Mouse (Mus musculus) hindbrain, embryonic 15.5 days (tissue): ENCODE measurements around the gene Vmn1r209. TPM values are rescaled to one million over a fixed set of nuclear protein-coding genes. Genes with fewer than 3 reads are reported as not detected.
"Not testable (repeated sequence)": the region's sequence is repeated elsewhere in the genome, so short reads cannot be mapped to it uniquely, and the experiment has no call there.

ENCODE experiments used
- ATAC-seq: fragments of 200-750 bp; cut with Nextera tagmentation; 2 replicates; pipeline ENCODE4 v1.8.0; 2017; ENCODE audit warnings: low read depth, moderate number of reproducible peaks, moderate TSS enrichment; ENCODE audit not compliant: low FRiP score
- H3K27ac ChIP-seq: fragments of 300-500 bp; sonication (generic); replicated peaks from 2 replicates; pipeline ENCODE4 v1.5.1; 2015; ENCODE audit warnings: mild to moderate bottlenecking, inconsistent platforms
- H3K27me3 ChIP-seq: fragments of 300-500 bp; sonication (generic); 2 replicates; pipeline ENCODE4 v1.6.1; 2015; ENCODE audit warnings: control low read depth, inconsistent platforms
- H3K36me3 ChIP-seq: fragments of 300-500 bp; sonication (generic); 2 replicates; pipeline ENCODE4 v1.6.1; 2015; ENCODE audit warnings: control low read depth, inconsistent platforms
- H3K4me1 ChIP-seq: fragments of 300-500 bp; sonication (generic); replicated peaks from 2 replicates; pipeline ENCODE4 v1.6.1; 2015; ENCODE audit warnings: control low read depth, inconsistent platforms
- H3K4me2 ChIP-seq: fragments of 300-500 bp; sonication (generic); 2 replicates; pipeline ENCODE4 v1.6.1; 2015; ENCODE audit warnings: moderate library complexity, mild to moderate bottlenecking, inconsistent platforms
- H3K4me3 ChIP-seq: fragments of 300-500 bp; sonication (generic); 2 replicates; pipeline ENCODE4 v1.5.1; 2015; ENCODE audit warnings: mild to moderate bottlenecking, inconsistent platforms
- H3K9ac ChIP-seq: fragments of 300-500 bp; sonication (generic); 2 replicates; pipeline ENCODE4 v1.6.1; 2015; ENCODE audit warnings: inconsistent platforms
- H3K9me3 ChIP-seq: fragments of 300-500 bp; sonication (generic); 2 replicates; pipeline ENCODE4 v1.6.1; 2016; ENCODE audit warnings: control low read depth, inconsistent platforms
- WGBS: fragments of 180-500 bp; shearing (Covaris S2); methylation state at CpG from one replicate; pipeline ENCODE4 v1.1.7; 2015; 5-methylcytosine and 5-hydroxymethylcytosine counted together
- polyA plus RNA-seq: library from polyadenylated mRNA; unstranded; fragments of >200 nt; fragmentation: Nextera tagmentation; extraction: Ambion mirVana; gene quantifications from 2 replicates; pipeline ENCODE4 v1.2.1, GENCODE M21; 2015

The Vmn1r209 gene
- polyA plus RNA-seq: not detected in 2 replicates

GRCm38 (mm10) chr13:22809582-22809981 lies at the start of gene Vmn1r209:
Gene Vmn1r209 (minus strand): TSS chr13:22809682.
- not testable (repeated sequence) for H3K9ac ChIP-seq, H3K4me2 ChIP-seq, H3K9me3 ChIP-seq, H3K4me3 ChIP-seq, H3K4me1 ChIP-seq, H3K36me3 ChIP-seq, H3K27ac ChIP-seq, ATAC-seq, H3K27me3 ChIP-seq

GRCm38 (mm10) chr13:22857461-22857860 lies 48.0 kb upstream of the Vmn1r209 start, which contains the start of gene Vmn1r211:
Gene Vmn1r211 (minus strand): TSS chr13:22857561.
- no peaks in the 10 kb centered on the region for H3K4me1 ChIP-seq
- no peaks in the 10 kb centered on the region for H3K36me3 ChIP-seq
- WGBS: 88% methylated on average over 1 of the region's 1 CpGs
- no peaks in the 10 kb centered on the region for H3K27me3 ChIP-seq
- no peak within 1 kb of the TSS for H3K27ac ChIP-seq
- no peak within 1 kb of the TSS for H3K4me2 ChIP-seq
- ATAC-seq: no peak
- H3K9me3 ChIP-seq: no peaks in the 10 kb centered on the region
- H3K4me3 ChIP-seq: no peak within 1 kb of the TSS
- no peak within 1 kb of the TSS for H3K9ac ChIP-seq

GRCm38 (mm10) chr13:22854760-22855159 lies 45.3 kb upstream of the Vmn1r209 start:
- no peak overlapping the region for H3K4me3 ChIP-seq
- 74% methylated on average over 4 of the region's 4 CpGs for WGBS
- no peak for ATAC-seq

GRCm38 (mm10) chr13:22846798-22847197 lies 37.3 kb upstream of the Vmn1r209 start:
- H3K4me3 ChIP-seq: no peak overlapping the region
- H3K27me3 ChIP-seq: no peaks in the 10 kb centered on the region
- H3K27ac ChIP-seq: no peak overlapping the region
- ATAC-seq: no peak
- no peaks in the 10 kb centered on the region for H3K36me3 ChIP-seq
- H3K4me2 ChIP-seq: no peak overlapping the region
- WGBS: 87% methylated on average over 1 of the region's 1 CpGs
- H3K4me1 ChIP-seq: no peaks in the 10 kb centered on the region
- no peak overlapping the region for H3K9ac ChIP-seq
- H3K9me3 ChIP-seq: no peaks in the 10 kb centered on the region

More at GRCm38 (mm10) chr13:22854760-22855159, 45.3 kb upstream of the Vmn1r209 start:
- H3K4me1 ChIP-seq: no peaks in the 10 kb centered on the region
- no peak overlapping the region for H3K4me2 ChIP-seq
- no peaks in the 10 kb centered on the region for H3K36me3 ChIP-seq
- H3K9me3 ChIP-seq: no peaks in the 10 kb centered on the region
- H3K9ac ChIP-seq: no peak overlapping the region
- no peak overlapping the region for H3K27ac ChIP-seq
- H3K27me3 ChIP-seq: no peaks in the 10 kb centered on the region

GRCm38 (mm10) chr13:22844304-22844703 lies 34.8 kb upstream of the Vmn1r209 start:
- not testable (repeated sequence) for H3K9ac ChIP-seq, H3K4me3 ChIP-seq, H3K27me3 ChIP-seq, H3K27ac ChIP-seq, H3K9me3 ChIP-seq, ATAC-seq, H3K4me2 ChIP-seq, H3K4me1 ChIP-seq, H3K36me3 ChIP-seq
- 33% methylated on average over 3 of the region's 3 CpGs for WGBS

- H3K36me3 ChIP-seq: no peaks in the 10 kb centered on the region
- no peak within 1 kb of the TSS for H3K4me2 ChIP-seq
- ATAC-seq: no peak
- 76% methylated on average over 4 of the region's 4 CpGs for WGBS
- H3K27ac ChIP-seq: no peak within 1 kb of the TSS
- no peaks in the 10 kb centered on the region for H3K9me3 ChIP-seq
- H3K9ac ChIP-seq: no peak within 1 kb of the TSS
- no peak within 1 kb of the TSS for H3K4me3 ChIP-seq
- H3K27me3 ChIP-seq: no peaks in the 10 kb centered on the region
- no peaks in the 10 kb centered on the region for H3K4me1 ChIP-seq
Measured at GRCm38 (mm10) chr13:22831248-22831647, 21.8 kb upstream of the Vmn1r209 start, which contains the start of gene Vmn1r210. Gene Vmn1r210 (minus strand): TSS chr13:22831348.

GRCm38 (mm10) chr13:22829395-22829794 lies 19.9 kb upstream of the Vmn1r209 start:
- not testable (repeated sequence) for ATAC-seq, H3K9ac ChIP-seq, H3K27ac ChIP-seq, H3K4me1 ChIP-seq, H3K9me3 ChIP-seq, H3K36me3 ChIP-seq, H3K27me3 ChIP-seq, H3K4me3 ChIP-seq
- 35% methylated on average over 7 of the region's 7 CpGs for whole genome bisulfite sequencing
- H3K4me2 ChIP-seq: peak overlapping the region; percentile 25

- ATAC-seq, H3K36me3 ChIP-seq, H3K27ac ChIP-seq, H3K27me3 ChIP-seq, H3K4me3 ChIP-seq, H3K9ac ChIP-seq, H3K4me2 ChIP-seq, H3K9me3 ChIP-seq, H3K4me1 ChIP-seq: not testable (repeated sequence)
- 94% methylated on average over 1 of the region's 1 CpGs for WGBS
Measured at GRCm38 (mm10) chr13:22821601-22822000, 12.1 kb upstream of the Vmn1r209 start.

- H3K4me3 ChIP-seq, H3K27ac ChIP-seq, H3K4me1 ChIP-seq, H3K9ac ChIP-seq, H3K27me3 ChIP-seq, ATAC-seq, H3K9me3 ChIP-seq, H3K4me2 ChIP-seq, H3K36me3 ChIP-seq: not testable (repeated sequence)
- WGBS: 70% methylated on average over 3 of the region's 3 CpGs
Measured at GRCm38 (mm10) chr13:22788096-22788495, 21.4 kb downstream of the Vmn1r209 start.

GRCm38 (mm10) chr13:22784159-22784558 lies 25.3 kb downstream of the Vmn1r209 start:
- H3K36me3 ChIP-seq, H3K4me3 ChIP-seq, H3K9me3 ChIP-seq, H3K9ac ChIP-seq, H3K27ac ChIP-seq, ATAC-seq, H3K27me3 ChIP-seq, H3K4me2 ChIP-seq, H3K4me1 ChIP-seq: not testable (repeated sequence)

GRCm38 (mm10) chr13:22777300-22777699 lies 32.2 kb downstream of the Vmn1r209 start, which contains the start of gene Vmn1r208:
Gene Vmn1r208 (minus strand): TSS chr13:22777400.
- H3K9me3 ChIP-seq, H3K27me3 ChIP-seq, H3K4me3 ChIP-seq, H3K4me2 ChIP-seq, H3K9ac ChIP-seq, H3K27ac ChIP-seq, H3K4me1 ChIP-seq, ATAC-seq, H3K36me3 ChIP-seq: not testable (repeated sequence)
- WGBS: no CpG with 5 or more reads among the region's 7 CpGs

- H3K27ac ChIP-seq, ATAC-seq, H3K4me1 ChIP-seq, H3K4me3 ChIP-seq, H3K9ac ChIP-seq, H3K27me3 ChIP-seq, H3K4me2 ChIP-seq, H3K9me3 ChIP-seq, H3K36me3 ChIP-seq: not testable (repeated sequence)
- 80% methylated on average over 1 of the region's 2 CpGs for WGBS
Measured at GRCm38 (mm10) chr13:22771592-22771991, 37.9 kb downstream of the Vmn1r209 start.
